Mouse (Mus musculus) kidney, embryonic 14.5 days (tissue): ENCODE data around the gene Cox6a2. TPM values are rescaled to one million over a fixed set of nuclear protein-coding genes. Genes with fewer than 3 reads are reported as not detected.

Experiments
- ATAC-seq: fragments of 200-750 bp; cut with Nextera tagmentation; 2 replicates; pipeline ENCODE4 v1.8.0; 2017; ENCODE audit warnings: moderate number of reproducible peaks, mild to moderate bottlenecking, moderate TSS enrichment, moderate library complexity; ENCODE audit not compliant: low FRiP score, low TSS enrichment
- H3K27ac ChIP-seq: fragments of 300-500 bp; sonication (generic); 2 replicates; pipeline ENCODE4 v1.5.1; 2014; ENCODE audit warnings: low read depth, mild to moderate bottlenecking, low read length, moderate library complexity, mixed read lengths
- H3K27me3 ChIP-seq: fragments of 300-500 bp; sonication (generic); 2 replicates; pipeline ENCODE4 v1.6.1; 2014; ENCODE audit warnings: mild to moderate bottlenecking, low read length; ENCODE audit not compliant: control insufficient read depth, insufficient read depth
- H3K36me3 ChIP-seq: fragments of 300-500 bp; sonication (generic); 2 replicates; pipeline ENCODE4 v1.6.1; 2014; ENCODE audit warnings: low read length, mixed read lengths; ENCODE audit not compliant: control insufficient read depth, insufficient read depth
- H3K4me1 ChIP-seq: fragments of 300-500 bp; sonication (generic); 2 replicates; pipeline ENCODE4 v1.6.1; 2014; ENCODE audit warnings: low read length, mixed read lengths; ENCODE audit not compliant: control insufficient read depth, insufficient read depth
- H3K4me2 ChIP-seq: fragments of 300-500 bp; sonication (generic); replicated peaks from 2 replicates; pipeline ENCODE4 v1.6.1; 2014; ENCODE audit warnings: low read depth, mild to moderate bottlenecking, low read length
- H3K4me3 ChIP-seq: fragments of 300-500 bp; sonication (generic); 2 replicates; pipeline ENCODE4 v1.5.1; 2014; ENCODE audit warnings: mild to moderate bottlenecking, low read length
- H3K9ac ChIP-seq: fragments of 300-500 bp; sonication (generic); 2 replicates; pipeline ENCODE4 v1.6.1; 2014; ENCODE audit warnings: low read depth, mild to moderate bottlenecking, low read length, moderate library complexity
- H3K9me3 ChIP-seq: fragments of 300-500 bp; sonication (generic); 2 replicates; pipeline ENCODE4 v1.6.1; 2016; ENCODE audit warnings: low read length; ENCODE audit not compliant: control insufficient read depth
- WGBS: fragments of 180-500 bp; shearing (Covaris S2); extraction: QIAGEN DNeasy Blood & Tissue Kit; methylation state at CpG from one replicate; pipeline ENCODE4 v1.1.7; 2014; 5-methylcytosine and 5-hydroxymethylcytosine counted together
- polyA plus RNA-seq: library from polyadenylated mRNA; unstranded; fragments of >200 nt; fragmentation: Nextera tagmentation; extraction: Ambion mirVana; gene quantifications from 2 replicates; pipeline ENCODE4 v1.2.1, GENCODE M21; 2014

Gene Cox6a2
- polyA plus RNA-seq, 1 experiment from 2014 or later, result not detected

- Histone ChIP-seq H3K27ac (no peak overlapping the region), H3K36me3 (no peaks in the 10 kb centered on the region), H3K9ac (no peak overlapping the region), H3K4me3 (no peak overlapping the region), H3K9me3 (no peaks in the 10 kb centered on the region), H3K27me3 (no peaks in the 10 kb centered on the region), H3K4me1 (no peaks in the 10 kb centered on the region), H3K4me2 (no peak overlapping the region)
- 10% methylated on average over 4 of the region's 4 CpGs for WGBS
- ATAC-seq, result no peak; the same call in 1 of the 2 replicates
These were observed 2.0 kb upstream of the Cox6a2 start for GRCm38 (mm10) chr7:128208187-128208586.

- no peaks in the 10 kb centered on the region for H3K4me1 ChIP-seq
- WGBS, result 85% methylated on average over 18 of the region's 18 CpGs
- ATAC-seq, result no peak
- H3K4me2 ChIP-seq, result no peak overlapping the region
- no peaks in the 10 kb centered on the region for H3K9me3 ChIP-seq
- H3K27me3 ChIP-seq, result no peaks in the 10 kb centered on the region
- H3K4me3 ChIP-seq, result no peak overlapping the region
- no peak overlapping the region for H3K9ac ChIP-seq
- H3K27ac ChIP-seq, result no peak overlapping the region
- no peaks in the 10 kb centered on the region for H3K36me3 ChIP-seq
These were observed 492 bp downstream of the Cox6a2 start for GRCm38 (mm10) chr7:128205695-128206094.

DNA sequence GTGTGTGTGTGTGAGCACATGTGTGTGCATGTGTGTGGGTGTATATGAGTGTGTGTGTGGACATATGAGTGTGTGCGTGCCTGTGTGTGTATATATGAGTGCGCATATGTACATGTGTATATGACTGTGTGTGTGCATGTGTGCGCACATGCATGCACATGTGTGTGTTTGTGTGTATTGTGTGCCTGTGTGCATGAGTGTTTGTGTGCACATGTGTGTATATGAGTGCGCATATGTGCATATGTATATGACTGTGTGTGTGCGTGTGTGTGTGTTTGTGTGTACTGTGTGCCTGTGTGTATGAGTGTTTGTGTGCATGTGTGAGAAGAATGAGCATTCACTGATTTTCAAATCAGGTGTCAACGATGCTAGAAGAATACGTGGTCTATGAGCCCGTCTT, 2.0 kb downstream of the Cox6a2 start:
- Histone ChIP-seq H3K27me3 (no peaks in the 10 kb centered on the region), H3K9me3 (no peaks in the 10 kb centered on the region), H3K4me1 (no peaks in the 10 kb centered on the region), H3K4me2 (no peak overlapping the region), H3K9ac (no peak overlapping the region), H3K36me3 (no peaks in the 10 kb centered on the region), H3K27ac (no peak overlapping the region), H3K4me3 (no peak overlapping the region)
- no peak for ATAC-seq
- WGBS, result 94% methylated on average over 8 of the region's 8 CpGs

DNA sequence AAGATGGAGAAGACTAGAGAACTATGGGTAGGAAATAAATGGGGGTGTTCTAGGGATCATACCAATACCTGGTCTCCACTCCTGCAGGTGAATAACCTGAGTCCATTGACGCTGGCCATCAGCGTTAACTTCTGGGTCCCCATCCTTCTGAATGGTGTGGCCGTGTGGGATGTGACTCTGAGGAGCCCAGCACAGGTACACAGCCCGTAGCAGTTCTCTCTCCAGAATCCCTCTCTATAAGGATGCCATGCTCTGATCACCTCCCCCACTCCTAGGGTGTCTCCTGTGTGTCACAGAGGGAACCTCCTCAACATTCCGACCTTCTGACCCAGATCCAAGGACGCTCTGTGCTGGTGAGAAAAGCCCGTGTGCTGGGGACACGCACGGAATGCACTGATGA, 3.1 kb downstream of the Cox6a2 start:
- ATAC-seq, result no peak
- Histone ChIP-seq H3K27me3 (no peaks in the 10 kb centered on the region), H3K4me2 (no peak overlapping the region), H3K4me1 (no peaks in the 10 kb centered on the region), H3K9me3 (no peaks in the 10 kb centered on the region), H3K4me3 (no peak overlapping the region), H3K27ac (no peak overlapping the region), H3K36me3 (no peaks in the 10 kb centered on the region), H3K9ac (no peak overlapping the region)
- 88% methylated on average over 9 of the region's 9 CpGs for WGBS

DNA sequence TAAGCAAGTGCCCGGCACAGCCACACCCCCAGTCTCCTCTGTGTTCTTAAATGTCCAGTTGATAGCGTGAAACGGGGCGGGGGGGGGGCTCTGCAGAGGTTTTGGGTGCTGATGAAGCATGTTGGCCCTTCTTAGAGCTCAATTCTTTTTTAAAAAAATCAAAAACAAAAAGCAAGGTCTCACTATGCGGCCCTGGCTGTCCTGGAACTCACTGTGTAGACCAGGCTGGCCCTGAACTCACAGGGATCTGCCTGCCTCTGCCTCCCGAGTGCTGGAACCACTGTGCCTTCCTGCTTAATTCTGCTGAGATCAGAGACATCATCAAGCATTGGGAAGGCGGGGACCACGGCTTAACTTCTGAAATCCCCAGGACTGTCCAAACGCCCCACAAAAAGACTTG, 4.6 kb downstream of the Cox6a2 start:
- Histone ChIP-seq H3K4me3 (no peak overlapping the region), H3K27ac (no peak overlapping the region), H3K4me2 (no peak overlapping the region), H3K36me3 (no peaks in the 10 kb centered on the region), H3K9ac (no peak overlapping the region), H3K9me3 (no peaks in the 10 kb centered on the region), H3K27me3 (no peaks in the 10 kb centered on the region), H3K4me1 (no peaks in the 10 kb centered on the region)
- 88% methylated on average over 9 of the region's 9 CpGs for WGBS
- no peak for ATAC-seq

- 84% methylated on average over 10 of the region's 10 CpGs for whole genome bisulfite sequencing
- Histone ChIP-seq H3K4me2 (no peak overlapping the region), H3K27ac (no peak overlapping the region), H3K9ac (no peak overlapping the region), H3K4me1 (no peaks in the 10 kb centered on the region), H3K36me3 (no peaks in the 10 kb centered on the region), H3K9me3 (no peaks in the 10 kb centered on the region), H3K27me3 (no peaks in the 10 kb centered on the region), H3K4me3 (no peak overlapping the region)
- no peak for ATAC-seq
These were observed 24.5 kb downstream of the Cox6a2 start for GRCm38 (mm10) chr7:128181691-128182090.

GRCm38 (mm10) chr7:128180546-128180945, 25.6 kb downstream of the Cox6a2 start:
- Histone ChIP-seq H3K4me2 (no peak overlapping the region), H3K36me3 (no peaks in the 10 kb centered on the region), H3K4me3 (no peak overlapping the region), H3K9me3 (no peaks in the 10 kb centered on the region), H3K27ac (no peak overlapping the region), H3K27me3 (no peaks in the 10 kb centered on the region), H3K9ac (no peak overlapping the region), H3K4me1 (no peaks in the 10 kb centered on the region)
- WGBS, result 71% methylated on average over 6 of the region's 6 CpGs
- no peak for ATAC-seq

- no peak overlapping the region for H3K9ac ChIP-seq
- no peak overlapping the region for H3K27ac ChIP-seq
- H3K4me3 ChIP-seq, result no peak overlapping the region
- H3K9me3 ChIP-seq, result no peaks in the 10 kb centered on the region
- H3K4me1 ChIP-seq, result no peaks in the 10 kb centered on the region
- ATAC-seq, result no peak
- WGBS, result 70% methylated on average over 7 of the region's 7 CpGs
- H3K36me3 ChIP-seq, result no peaks in the 10 kb centered on the region
- no peaks in the 10 kb centered on the region for H3K27me3 ChIP-seq
- no peak overlapping the region for H3K4me2 ChIP-seq
These were observed 26.1 kb downstream of the Cox6a2 start for GRCm38 (mm10) chr7:128180126-128180525.

GRCm38 (mm10) chr7:128178385-128178784, 27.8 kb downstream of the Cox6a2 start:
- H3K36me3 ChIP-seq, result no peaks in the 10 kb centered on the region
- no peaks in the 10 kb centered on the region for H3K9me3 ChIP-seq
- H3K4me3 ChIP-seq, result no peak overlapping the region
- H3K4me1 ChIP-seq, result no peaks in the 10 kb centered on the region
- no peak overlapping the region for H3K4me2 ChIP-seq
- no peak overlapping the region for H3K9ac ChIP-seq
- H3K27me3 ChIP-seq, result no peaks in the 10 kb centered on the region
- no peak overlapping the region for H3K27ac ChIP-seq
- no peak for ATAC-seq
- WGBS, result 69% methylated on average over 2 of the region's 2 CpGs

DNA sequence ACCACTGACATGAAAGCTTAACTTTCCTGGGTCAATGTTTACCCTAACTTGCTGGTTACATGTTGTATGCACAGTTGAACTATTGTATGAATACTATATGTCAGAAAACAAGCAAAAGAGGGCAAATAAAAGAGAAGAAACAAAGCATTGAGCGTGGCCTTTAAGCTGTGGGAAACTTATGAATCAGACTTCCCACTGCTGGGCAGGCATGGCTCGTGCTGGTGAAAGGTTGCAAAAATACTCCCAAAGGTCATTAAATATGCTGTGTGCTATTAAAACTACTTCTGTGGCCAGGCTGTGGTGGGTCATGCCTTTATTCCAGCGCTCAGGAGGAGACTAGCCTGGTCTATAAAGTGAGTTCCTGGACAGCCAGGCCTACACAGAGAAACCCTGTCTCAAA, 36.2 kb downstream of the Cox6a2 start:
- Histone ChIP-seq H3K36me3 (no peaks in the 10 kb centered on the region), H3K27ac (no peak overlapping the region), H3K4me3 (no peak overlapping the region), H3K9me3 (no peaks in the 10 kb centered on the region), H3K4me2 (no peak overlapping the region), H3K27me3 (no peaks in the 10 kb centered on the region), H3K9ac (no peak overlapping the region), H3K4me1 (no peaks in the 10 kb centered on the region)
- WGBS, result 78% methylated on average over 3 of the region's 3 CpGs
- no peak for ATAC-seq
